Mouse (Mus musculus): ENCODE measurements around the gene Stard3. TPM values are rescaled to one million over a fixed set of nuclear protein-coding genes. Genes with fewer than 3 reads are reported as not detected.

Gene Stard3
- total RNA-seq, 2 experiments from 2014 or later: 23.9 to 24.5 TPM

DNA sequence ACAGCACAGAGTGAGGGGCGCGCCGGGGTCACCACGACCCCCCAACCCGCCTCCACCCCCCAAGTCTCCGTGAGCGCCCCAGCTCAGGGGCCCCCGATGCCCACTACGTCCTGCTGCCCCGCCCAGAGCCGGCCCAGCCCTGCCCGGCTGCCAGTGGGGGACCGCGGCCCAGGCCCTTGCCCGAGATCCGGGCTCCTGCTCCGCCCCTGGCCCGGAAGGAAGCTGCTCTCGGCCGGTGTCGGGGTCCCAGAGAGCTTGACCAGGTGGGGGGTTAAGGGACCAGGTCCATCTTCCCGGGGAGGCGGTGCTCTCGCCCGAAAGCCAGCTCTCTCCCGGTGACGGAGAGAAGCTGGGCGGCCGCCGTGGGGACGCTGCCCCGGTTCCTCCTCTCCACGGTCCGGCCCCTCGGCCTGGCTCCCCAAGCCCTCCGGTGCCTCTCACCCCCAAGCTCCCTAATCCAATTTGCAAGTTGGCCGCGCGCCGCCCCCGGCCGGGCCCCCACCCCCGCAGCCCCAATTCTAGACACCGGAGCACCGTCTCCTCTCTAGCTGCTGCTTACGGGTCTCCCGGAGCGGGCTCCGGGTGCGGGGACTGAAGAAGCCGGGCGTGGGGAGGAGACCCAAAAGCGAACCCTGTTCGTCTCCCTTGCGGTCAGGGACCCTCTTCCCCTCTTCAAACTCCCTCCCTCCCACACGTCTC is 29.6 kb upstream of the Stard3 start:
- DNase-seq: no peak
- intact Hi-C loops (cut with DNase I): no loop called here

DNA sequence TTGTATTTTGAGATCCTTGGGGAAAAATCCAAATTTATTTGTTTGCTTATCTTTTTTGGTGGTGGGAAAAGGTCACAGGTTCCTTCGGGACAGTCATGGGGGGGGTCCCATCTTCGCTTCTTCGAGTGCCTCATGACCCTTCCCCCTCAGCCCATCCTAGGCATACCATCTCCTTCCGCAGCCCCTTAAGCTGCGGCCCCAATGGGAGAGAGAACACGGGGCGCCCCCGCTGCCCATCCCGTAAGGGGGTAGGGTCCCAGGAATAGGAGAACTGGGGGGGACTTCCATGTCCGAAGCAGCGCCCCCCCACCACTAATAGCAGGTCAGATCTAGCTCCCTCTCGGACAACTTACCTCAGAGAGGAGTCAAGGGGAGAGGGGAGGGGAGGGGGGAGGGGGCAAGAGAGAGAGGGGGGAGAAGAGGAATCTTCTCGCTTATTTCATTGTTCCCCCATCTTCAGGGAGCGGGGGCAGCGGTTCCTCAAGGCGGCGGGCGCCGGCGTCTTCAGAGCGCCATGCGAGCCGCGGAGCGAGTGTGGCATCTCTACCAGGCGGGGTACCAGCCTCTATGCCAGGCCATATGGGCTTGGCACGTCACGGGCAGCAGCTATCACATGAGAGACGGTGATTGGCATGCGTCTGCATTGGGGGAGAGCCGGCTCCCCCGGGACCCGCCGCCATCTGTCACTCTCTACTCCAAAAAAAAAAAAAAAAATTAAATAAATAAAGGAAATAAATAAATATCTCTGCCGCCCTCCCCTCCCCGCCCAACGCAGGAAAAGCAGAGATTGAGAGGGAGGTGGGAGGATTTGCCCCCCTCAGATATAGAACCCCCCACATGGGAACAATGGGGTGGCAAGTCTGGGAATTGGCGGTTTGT is 28.8 kb upstream of the Stard3 start, which contains the start of gene Neurod2:
Gene Neurod2, minus strand, starts transcription at position 568 of the 879 bp plus-strand sequence.
- intact Hi-C loops (cut with DNase I): no loop called here
- DNase-seq: no peak

DNA sequence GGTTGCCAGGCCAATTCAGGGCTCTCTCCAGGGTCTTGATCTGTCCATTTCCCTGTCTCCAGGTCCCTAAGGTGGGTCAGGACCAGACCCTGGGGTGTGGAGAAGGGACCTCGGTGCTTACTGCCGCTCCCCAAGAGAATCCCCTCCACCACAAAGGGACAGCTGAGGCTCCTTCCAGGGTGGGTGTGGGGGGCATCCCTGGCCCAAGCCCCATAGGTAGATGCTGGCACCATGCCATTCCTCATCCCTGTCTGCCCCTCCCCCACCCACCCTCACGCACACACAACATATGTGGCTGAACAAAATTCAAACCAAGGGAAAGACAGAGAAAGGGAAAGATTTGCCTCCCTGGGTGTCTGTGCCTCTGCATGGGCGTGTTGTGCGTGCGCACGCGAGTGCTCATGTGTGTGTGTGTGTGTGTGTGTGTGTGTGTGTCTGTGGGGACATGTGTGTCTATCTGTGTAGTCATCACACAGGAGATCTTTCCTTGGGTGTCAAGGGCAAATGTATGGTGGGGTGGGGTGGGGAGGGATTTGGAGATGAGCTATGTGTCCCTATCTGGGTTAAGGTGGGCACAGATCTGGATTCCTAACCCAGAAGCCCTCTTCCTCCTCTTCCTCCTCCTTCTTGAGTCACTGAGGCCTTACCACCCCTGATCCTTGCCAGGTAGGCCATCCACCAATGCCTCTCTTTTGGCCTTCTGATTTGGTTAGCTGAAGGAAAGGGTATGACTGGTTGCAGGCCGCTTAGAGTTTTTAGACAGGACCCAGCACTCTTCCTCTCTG is 28.0 kb upstream of the Stard3 start:
- intact Hi-C loops (cut with DNase I): no loop called here
- DNase-seq: no peak

DNA sequence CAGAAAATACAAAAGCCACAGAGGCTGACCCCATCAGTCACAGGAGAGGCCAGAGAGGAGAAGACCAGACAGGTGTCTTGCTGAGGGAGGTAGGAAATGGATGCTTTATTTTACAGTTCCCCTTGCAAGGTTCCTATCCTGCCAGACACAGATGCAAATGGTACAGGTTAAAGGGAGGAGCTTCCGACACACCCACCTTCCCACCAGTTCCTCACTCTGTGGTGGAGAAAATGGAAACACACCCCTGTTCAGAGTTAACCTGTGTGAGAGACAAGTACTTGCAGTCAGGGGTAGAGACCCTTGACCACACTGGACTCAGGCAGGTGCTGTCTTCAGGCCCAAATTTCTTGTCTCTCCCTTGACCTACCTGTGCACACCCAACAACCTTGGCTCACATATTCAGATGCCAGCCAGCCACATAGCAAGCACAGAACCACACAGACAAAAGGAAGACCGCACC is 27.4 kb upstream of the Stard3 start:
- intact Hi-C loops (cut with DNase I): no loop called here
- no peak for DNase-seq

DNA sequence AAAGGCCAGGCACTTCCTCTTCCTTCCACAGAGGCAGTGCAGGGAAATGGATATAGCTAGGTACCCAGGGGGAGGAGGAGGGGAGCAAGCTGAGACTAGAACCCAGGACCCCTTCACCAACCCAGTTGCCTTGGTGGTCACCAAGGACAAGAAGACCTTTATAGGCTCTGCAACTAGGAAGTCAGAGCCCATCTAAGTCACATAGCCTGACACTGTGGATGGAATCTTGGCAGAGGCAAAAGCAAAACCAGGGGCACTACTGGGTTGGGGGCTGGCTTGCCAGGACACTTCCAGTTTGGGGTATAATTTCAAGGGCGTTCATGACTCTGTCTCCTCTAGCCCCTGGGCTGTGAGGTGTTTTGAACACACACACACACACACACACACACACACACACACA is 26.8 kb upstream of the Stard3 start:
- no peak for DNase-seq
- intact Hi-C loops (cut with DNase I): no loop called here

DNA sequence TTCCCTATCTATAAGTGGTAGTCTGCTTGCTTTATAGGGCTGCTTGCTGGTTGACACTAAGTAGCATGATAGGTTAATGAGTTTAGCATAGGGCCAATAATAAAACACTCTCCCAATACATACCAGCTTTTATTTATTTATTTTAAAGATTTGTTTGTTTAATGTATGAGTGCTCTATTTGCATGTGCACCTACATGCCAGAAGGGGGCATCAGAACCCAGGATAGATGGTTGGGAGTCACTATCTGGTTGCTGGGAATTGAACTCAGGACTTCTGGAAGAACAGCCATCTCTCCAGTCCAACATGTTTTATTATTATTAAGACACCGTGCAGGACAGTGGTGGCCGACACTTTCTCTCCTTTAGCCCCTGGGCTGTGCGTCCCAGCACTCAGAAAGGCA is 26.0 kb upstream of the Stard3 start:
- intact Hi-C loops (cut with DNase I): no loop called here

DNA sequence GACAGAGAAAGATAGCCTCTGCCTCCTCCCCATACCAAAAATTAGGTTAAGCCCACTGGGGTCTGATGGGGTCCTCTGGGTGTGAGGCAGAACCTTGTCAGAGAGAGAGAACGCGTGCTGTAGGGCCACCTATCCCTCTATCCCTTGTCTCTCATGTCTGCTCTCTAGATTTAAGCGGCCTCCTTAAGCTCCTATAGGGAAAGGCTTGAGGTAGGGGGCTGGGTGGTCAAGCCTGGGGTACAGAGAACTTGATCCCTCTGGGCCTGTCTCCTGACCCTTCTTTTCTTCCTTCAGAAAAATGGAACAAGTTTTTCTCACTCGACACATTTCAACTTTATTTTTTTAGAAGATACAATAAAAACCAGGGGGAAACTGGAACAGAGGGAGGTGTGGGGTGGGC is 25.3 kb upstream of the Stard3 start:
- intact Hi-C loops (cut with DNase I): no loop called here
- DNase-seq: no peak

More for the DNA sequence above, 26.0 kb upstream of the Stard3 start:
- no peak for DNase-seq

DNA sequence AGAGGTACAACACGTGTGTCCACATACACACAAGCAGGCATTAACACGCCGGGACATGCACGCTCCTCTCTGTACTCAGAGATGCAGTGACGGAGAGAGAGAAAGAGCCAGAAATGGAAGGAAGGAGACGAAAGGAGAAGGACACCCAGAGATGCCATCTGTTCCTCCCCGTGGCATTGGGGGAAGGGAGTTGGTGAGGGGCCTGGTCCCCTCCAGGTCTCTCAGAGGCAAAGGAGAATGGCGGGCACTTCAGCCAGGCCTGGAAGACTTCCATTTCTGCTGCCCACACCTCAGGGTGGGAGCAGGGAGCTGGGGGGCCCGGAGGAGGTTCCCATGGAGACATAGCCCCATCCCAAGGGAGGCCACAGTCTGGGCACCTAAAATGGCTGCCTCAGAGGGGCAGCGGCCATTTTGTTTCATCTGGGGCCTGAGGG is 24.9 kb upstream of the Stard3 start:
- intact Hi-C loops (cut with DNase I): no loop called here
- no peak for DNase-seq

DNA sequence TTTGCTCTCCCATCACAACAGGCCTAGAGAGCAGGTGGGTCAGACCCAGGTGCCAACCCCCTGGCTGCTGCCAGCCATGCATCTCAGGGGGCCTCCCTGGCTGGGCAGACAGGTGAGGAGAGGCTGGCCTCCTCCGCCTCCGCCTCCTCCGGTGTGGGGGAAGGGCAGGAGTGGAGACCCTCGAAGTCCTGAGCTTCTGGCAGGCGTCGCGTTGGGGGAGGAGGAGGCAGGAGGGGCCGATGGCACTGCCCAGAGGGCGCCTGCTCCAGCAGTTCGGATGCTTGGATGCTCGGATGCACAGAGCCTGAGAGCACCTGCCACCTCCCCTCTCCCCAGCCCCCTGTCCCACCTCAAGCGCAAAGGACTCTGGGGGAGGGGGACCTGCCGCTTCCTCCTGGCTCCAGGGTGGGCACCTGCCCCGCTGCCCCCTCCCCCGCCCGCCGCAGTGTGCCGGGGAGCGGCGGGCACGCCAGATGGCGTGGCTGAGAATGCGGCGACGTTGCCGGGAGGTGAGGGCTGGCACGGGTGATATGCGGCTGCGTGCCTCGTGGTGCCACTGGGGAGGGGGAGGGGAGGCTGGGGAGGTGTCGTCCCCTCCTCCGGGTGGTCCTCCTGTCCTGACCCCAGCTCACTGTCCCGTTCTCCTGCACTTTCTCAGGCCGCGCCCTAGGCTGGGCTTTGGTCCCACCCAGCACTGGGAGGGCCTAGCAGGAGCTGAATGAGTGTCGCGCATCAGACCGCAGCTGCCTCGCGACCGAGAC is 24.0 kb upstream of the Stard3 start:
- no peak for DNase-seq
- intact Hi-C loops (cut with DNase I): no loop called here

DNA sequence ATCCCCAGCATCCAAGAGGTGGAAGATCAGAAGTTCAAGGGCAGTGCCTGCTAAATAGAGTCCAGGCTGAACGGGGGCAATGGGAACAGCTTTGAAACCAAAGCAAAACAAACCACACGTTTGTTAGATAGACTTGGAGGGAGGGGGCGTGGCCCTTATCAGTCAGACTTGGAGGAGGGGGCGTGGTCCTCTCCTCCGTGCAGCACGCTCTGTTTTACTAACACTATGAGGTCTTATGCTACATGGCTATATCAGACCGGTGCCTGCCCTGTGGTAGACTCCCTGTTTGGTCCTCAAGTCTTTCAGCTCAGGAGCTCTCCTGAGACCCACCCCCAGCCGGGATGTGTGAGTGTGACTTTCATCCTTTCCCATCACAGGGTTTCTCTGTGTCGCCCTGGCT is 22.9 kb upstream of the Stard3 start:
- intact Hi-C loops (cut with DNase I): no loop called here
- DNase-seq: no peak

DNA sequence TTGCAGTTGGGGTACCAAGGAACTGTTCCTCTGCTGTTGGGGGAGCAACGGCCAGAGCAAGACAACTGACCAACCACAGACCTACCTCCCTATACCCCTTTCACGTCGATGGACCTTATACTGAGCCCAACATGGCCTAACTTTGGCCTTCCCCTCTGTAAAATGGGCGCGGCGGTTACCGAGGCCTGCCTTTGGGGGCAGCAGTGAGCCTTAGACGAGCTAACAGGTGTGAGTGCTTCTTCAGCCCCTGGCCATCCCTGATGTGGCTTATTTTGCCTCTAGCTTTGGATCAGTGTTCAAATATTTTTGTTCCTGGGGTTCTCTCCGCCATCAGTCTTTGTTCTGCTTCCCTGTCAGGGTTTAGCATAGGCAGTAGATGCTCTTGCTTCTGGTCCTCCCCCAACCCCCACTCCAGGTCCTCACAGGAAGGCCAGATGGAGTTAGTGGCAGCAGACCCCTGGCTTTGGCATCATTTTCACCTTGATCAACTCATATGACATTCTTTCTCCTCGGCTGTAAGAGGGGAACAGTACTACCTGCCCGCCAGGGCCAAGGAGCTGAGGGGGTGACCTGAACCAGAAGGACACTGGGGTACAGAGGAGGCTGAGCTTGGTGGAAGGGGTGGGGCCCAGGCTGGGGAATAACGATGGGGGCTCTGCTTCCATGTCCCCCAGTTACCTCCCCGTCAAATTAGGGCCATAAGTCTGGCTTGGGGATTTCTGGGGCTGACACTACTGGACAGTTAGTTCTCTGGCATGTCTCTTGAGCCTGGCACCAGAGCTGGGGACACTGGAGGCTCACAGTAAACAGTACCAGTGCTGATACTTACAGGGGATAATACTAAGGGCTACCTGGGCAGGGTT is 21.7 kb upstream of the Stard3 start:
- intact Hi-C loops (cut with DNase I): no loop called here
- no peak for DNase-seq

DNA sequence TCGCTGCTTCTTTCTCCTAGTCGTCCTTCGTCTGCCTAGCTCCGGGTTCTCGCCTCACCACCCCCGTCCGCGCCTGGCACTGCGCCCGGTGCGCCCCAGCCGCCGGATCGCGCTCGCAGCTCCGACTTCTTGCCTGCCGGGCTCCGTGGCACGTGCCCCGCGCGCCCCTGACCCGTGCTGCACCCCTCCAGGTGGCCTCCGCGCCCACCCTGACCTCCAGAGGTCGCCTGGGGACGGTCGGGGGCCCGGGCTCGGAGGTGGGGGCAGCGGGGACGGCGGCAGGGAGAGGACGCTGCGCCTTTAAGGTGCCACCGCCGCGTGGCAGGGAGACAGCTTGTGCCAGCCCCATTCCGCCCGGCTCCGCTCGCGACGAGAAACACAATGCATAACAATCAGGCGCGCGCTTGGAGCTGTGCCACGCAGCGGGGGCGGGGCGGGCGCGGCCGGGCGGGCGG is 19.6 kb upstream of the Stard3 start:
- intact Hi-C loops (cut with DNase I): no loop called here

DNA sequence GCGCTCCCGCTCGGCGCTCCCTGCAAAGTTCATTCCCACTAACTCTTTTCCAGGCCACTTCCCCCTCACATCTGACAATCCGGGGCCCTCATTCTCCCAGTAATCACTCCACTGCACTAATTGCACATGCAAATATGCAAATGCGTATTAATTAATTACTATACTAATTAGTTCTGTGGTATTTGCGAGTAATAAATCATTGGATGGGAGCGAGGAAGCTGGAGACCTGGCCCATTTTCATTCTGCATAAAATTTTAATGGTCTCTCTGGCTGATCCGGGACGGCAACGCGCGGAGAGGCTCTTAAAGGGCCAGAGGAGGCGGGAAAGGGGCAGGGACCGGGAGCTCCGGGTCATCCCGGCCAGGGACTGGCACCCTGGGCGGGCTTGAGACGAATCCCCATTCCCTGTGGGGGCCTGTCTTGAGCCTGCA is 19.1 kb upstream of the Stard3 start:
- intact Hi-C loops (cut with DNase I): no loop called here
- no peak for DNase-seq

More for the DNA sequence above, 19.6 kb upstream of the Stard3 start:
- DNase-seq: peak; percentile 49 to 54

DNA sequence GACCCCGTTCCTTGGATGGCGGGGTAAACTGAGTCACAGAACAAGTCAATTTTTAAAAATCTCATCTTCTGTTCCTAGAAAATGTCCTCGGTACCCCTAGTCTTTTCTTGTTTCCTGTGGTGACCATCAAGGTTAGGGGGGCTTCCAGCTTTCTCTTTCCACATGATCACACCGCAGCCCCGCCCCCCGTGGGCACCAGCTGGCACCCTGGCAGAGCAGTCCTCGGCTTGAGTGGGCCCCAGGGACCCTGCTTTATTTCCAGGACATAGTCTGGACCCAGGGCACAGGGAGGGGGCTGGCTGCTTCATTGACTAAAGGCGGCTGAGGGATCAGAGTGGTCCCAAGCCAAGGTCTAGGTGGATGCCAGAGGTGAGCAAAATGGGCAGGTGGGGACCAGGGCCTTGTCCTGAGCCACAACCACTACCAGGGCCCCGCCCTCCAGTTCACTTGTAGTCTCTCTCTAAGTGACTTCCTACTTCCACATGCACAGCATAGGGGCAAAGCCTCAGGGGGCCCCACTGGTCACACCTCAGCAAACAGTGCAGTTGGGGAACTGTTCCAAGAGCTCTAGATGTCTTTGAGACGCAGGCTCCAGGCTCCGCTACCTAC is 18.4 kb upstream of the Stard3 start:
- no peak for DNase-seq
- intact Hi-C loops (cut with DNase I): loop anchor here (5.0 kb wide), 2 partner anchors 98 to 258 kb away; partner anchors contain the start of genes Lrrc3c and Mien1

DNA sequence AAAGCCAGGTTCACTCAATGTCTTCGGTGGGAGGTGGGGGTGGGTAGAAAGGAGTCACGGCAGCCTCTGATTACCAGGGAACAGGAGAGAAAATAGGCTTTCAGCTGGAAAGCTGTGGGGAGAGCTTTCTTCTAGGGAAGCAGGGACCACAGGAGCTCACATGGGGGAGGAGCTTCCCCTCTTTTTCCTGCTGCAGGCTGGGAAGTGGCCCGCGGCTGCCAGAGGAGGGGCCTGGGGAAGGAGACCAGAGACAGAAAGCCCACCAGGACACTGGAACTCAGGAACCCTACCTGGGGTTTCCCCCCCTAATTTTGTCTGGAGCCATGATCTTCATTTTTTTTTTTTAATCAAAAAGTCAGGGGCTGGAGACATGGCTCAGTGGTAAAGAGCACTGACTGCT is 17.6 kb upstream of the Stard3 start:
- DNase-seq: no peak
- intact Hi-C loops (cut with DNase I): loop anchor here (5.0 kb wide), 2 partner anchors 97 to 257 kb away; partner anchors contain the start of genes Lrrc3c and Mien1

DNA sequence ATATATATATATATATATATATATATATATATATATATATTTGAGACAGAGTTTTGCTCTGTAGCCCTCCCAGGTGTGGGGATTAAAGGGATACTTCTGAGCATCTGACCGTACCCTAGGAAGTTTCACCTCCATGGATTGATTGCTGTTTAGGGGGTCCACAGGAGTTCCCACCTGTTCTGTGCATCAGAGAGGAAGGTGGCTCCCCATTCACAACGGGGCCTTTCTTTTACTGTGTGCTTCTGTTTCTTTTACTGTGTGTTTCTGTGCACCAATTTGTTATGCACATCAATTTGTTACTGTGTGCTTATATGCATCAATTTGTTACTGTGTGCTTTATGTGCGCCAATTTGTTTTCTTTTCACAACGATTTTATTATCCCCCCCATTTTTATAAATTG is 17.0 kb upstream of the Stard3 start:
- intact Hi-C loops (cut with DNase I): loop anchor here (5.0 kb wide), 2 partner anchors 96 to 256 kb away; partner anchors contain the start of genes Lrrc3c and Mien1
- DNase-seq: no peak

DNA sequence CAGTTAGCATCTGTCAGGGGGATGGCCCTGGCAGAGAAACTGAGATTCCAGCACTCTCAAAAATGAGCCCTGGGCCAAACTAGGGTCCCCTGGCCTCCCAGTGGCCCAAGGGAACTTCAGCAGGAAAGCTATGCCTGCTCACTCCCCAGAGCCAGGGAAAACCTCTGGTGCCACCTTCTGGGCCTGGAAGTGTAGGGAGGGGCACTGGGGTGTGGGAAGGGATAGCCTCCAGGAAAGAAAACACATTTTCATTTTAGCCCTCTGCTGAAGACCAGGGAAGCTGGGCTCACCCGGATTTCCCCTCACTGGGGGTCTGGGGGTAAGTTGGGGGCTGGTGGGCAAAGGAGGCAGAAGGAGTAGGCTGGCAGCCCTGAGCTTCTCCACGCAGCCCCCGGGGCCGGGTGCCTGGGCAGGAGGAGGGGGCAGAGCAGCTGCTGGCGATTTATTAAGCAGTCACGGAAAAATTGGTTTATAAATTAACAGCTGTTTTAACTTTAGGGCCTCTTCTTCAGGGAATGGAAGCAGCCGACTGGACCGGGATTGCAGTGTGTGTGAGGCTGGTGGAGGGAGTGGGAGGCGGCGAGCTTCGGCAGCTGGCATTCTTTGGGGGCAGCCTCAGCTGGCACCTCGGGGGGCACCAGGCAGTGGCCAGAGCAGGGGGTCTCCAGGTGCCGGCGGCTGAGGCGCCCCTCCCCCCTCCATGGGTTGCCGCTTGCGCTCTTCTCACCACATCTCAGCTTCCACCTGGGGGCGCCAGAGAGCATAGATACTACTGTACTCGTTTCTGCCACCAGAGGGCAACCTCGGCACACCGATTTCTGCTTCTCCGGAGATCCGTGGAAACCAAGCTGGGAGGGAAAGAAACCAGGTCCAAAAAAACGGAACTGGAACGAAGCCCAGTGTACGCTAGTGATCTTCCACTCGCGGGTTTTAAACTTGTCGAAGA is 15.9 kb upstream of the Stard3 start:
- intact Hi-C loops (cut with DNase I): loop anchor here (1.0 to 5.0 kb wide), 5 partner anchors 47 to 255 kb away; partner anchors contain the start of genes Lrrc3c and Mien1
- peak; percentile 95 to 99 for DNase-seq
